Mouse (Mus musculus) bone marrow macrophage, adult 2 months (primary cell): ENCODE results near the gene Mthfd2. TPM values are rescaled to one million over a fixed set of nuclear protein-coding genes. Genes with fewer than 3 reads are reported as not detected.

ENCODE experiments used
- H3K27ac ChIP-seq: 2 replicates; pipeline ENCODE4 v1.5.1; 2012; ENCODE audit warnings: low read depth, low read length; ENCODE audit not compliant: insufficient read depth
- H3K4me1 ChIP-seq: 2 replicates; pipeline ENCODE4 v1.6.1; 2012; ENCODE audit warnings: low read length; ENCODE audit not compliant: control insufficient read depth, insufficient read depth
- H3K4me3 ChIP-seq: 2 replicates; pipeline ENCODE4 v1.5.1; 2012; ENCODE audit warnings: mild to moderate bottlenecking, low read length, moderate library complexity; ENCODE audit not compliant: insufficient read depth
- CTCF ChIP-seq: IDR thresholded peaks from 2 replicates; pipeline ENCODE4 v1.5.1; 2012; ENCODE audit warnings: low read depth, mild to moderate bottlenecking, low read length, moderate library complexity
- POLR2A ChIP-seq: IDR thresholded peaks from 2 replicates; pipeline ENCODE4 v1.6.1; 2012; ENCODE audit warnings: mild to moderate bottlenecking, low read depth, low read length, borderline replicate concordance
- polyA plus RNA-seq: library from polyadenylated mRNA; stranded (reverse); fragments of >200 nt; gene quantifications from 2 replicates; pipeline ENCODE4 v1.2.4, GENCODE M21; 2012; ENCODE audit not compliant: missing spikeins, insufficient read depth, insufficient read length

Gene Mthfd2
- polyA plus RNA-seq, 1 experiment, result 21.1 TPM

DNA sequence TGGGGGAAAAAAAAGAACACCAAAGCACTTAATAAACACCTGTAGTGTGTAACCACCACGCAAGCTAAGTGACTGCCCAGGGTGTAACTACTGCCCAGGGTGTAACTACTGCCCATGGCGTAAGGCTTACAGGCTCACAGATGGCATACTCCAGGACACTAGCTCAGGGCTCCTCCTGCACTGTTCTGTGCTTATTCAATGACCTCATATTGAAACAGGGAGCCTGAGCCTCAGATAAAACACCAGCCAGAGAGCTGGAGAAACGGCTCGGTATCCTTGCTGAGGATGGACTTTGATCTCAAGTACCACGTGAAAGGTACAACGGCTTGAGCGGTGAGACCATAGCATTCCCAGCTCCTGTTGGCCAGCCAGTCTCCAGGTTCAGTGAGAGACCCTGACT is 13.7 kb downstream of the Mthfd2 start:
- Histone ChIP-seq H3K4me1 (peaks cover 10% of the 10 kb centered on the region), H3K27ac (no peak overlapping the region), H3K4me3 (no peak overlapping the region)
- TF ChIP-seq CTCF, result no peak
- no peak for TF ChIP-seq POLR2A

GRCm38 (mm10) chr6:83311206-83311605 is 14.5 kb downstream of the Mthfd2 start:
- TF ChIP-seq CTCF (no peak), POLR2A (no peak)
- Histone ChIP-seq H3K27ac (no peak overlapping the region), H3K4me3 (no peak overlapping the region), H3K4me1 (peaks cover 8% of the 10 kb centered on the region)

DNA sequence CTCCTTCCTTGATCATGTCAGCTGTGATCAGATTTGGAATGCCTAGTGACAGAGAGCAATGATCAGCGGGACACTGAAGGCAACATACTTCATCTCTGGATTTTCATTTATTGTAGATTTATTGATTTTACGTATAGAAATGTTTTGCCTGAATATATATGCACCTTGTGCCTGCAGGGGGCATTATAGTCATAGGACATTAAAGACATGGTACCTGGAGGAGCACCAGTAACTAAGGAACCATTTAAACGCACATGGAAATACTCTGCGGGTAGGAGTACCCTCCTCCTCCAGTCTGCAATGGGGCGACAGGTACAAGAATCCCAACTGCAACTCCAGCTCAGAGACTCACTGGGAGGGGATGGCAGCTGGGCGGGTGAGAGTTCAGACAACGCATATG is 16.7 kb downstream of the Mthfd2 start:
- no peak for TF ChIP-seq CTCF
- TF ChIP-seq POLR2A, result no peak

GRCm38 (mm10) chr6:83302264-83302663 is 23.4 kb downstream of the Mthfd2 start:
- Histone ChIP-seq H3K4me1 (no peaks in the 10 kb centered on the region), H3K4me3 (no peak overlapping the region), H3K27ac (no peak overlapping the region)
- TF ChIP-seq POLR2A, result no peak
- no peak for TF ChIP-seq CTCF

More for the DNA sequence above, 16.7 kb downstream of the Mthfd2 start:
- Histone ChIP-seq H3K4me1 (no peaks in the 10 kb centered on the region), H3K27ac (no peak overlapping the region), H3K4me3 (no peak overlapping the region)

DNA sequence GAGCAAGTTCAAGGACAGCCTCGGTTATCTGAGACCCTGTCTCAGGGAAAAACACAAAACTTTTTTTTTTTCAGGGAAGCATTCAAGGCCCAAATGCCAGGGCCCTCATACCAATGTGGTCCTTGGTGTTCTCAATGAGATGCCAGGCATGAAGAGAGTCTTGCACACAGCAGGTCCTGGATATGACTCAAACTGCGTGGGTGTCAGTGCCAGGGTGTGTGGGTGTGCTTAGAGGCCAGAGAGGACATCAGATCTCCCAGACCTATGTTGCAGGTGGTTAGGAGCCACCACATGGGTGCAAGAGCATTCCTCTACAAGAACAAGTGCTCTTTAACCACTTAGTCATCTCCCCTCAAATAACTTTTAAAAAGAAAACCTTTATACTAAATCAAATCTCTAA is 24.4 kb downstream of the Mthfd2 start:
- TF ChIP-seq POLR2A, result no peak
- no peak for TF ChIP-seq CTCF

GRCm38 (mm10) chr6:83300447-83301229 is 25.1 kb downstream of the Mthfd2 start:
- Histone ChIP-seq H3K27ac (no peak overlapping the region), H3K4me3 (no peak overlapping the region), H3K4me1 (no peaks in the 10 kb centered on the region)
- TF ChIP-seq CTCF (no peak), POLR2A (no peak)

More for the DNA sequence above, 24.4 kb downstream of the Mthfd2 start:
- no peak overlapping the region for H3K4me3 ChIP-seq
- no peaks in the 10 kb centered on the region for H3K4me1 ChIP-seq
- H3K27ac ChIP-seq, result no peak overlapping the region

GRCm38 (mm10) chr6:83280256-83280955 is 45.3 kb downstream of the Mthfd2 start:
- H3K4me3 ChIP-seq, result no peak overlapping the region

DNA sequence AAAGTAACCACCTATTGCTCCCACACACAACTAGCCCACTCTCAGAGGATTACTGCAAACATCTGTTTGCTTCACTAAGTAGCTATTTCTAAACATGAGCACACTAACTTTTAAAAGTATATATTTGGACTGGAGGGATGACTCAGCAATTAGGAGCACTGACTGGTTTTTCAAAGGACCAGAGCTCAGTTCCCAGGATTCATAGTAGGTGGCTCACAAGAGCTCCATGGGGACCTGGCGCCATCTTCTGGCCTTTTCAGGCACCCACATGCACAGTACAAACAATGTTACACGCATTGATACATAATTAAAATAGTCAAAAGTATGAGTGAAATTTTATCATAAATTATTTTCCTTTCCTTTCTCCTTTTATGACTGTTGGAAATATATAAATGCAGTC is 46.8 kb downstream of the Mthfd2 start:
- no peak for TF ChIP-seq POLR2A
- peak; percentile 62 for TF ChIP-seq CTCF

More at GRCm38 (mm10) chr6:83280256-83280955, 45.3 kb downstream of the Mthfd2 start:
- TF ChIP-seq POLR2A, result no peak
- peak; percentile 54 for TF ChIP-seq CTCF
- no peak overlapping the region for H3K27ac ChIP-seq
- H3K4me1 ChIP-seq, result no peaks in the 10 kb centered on the region

DNA sequence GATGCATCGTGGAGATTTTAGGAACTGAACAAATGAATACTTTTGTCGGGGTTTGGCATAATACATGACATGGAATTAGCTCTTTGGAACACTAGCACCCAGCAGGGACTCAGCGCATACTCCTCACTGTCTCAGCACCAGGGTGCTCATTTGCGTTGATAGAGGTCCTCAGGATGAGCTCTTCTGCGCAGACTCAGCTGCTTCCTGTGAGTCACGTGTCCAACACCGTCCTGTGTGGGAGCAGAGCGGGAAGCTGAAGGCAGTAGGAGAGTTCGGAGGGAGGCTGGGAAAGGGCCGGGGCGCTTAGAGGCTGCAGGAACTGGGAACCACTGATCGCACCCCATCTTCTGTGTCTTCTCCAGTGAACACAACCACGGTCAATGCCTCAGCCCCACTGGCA is 48.6 kb downstream of the Mthfd2 start:
- no peak for TF ChIP-seq CTCF
- TF ChIP-seq POLR2A, result no peak
- Histone ChIP-seq H3K27ac (no peak overlapping the region), H3K4me1 (peaks cover 3% of the 10 kb centered on the region), H3K4me3 (no peak overlapping the region)

More for the DNA sequence above, 46.8 kb downstream of the Mthfd2 start:
- Histone ChIP-seq H3K4me3 (no peak overlapping the region), H3K4me1 (peaks cover 3% of the 10 kb centered on the region), H3K27ac (no peak overlapping the region)

DNA sequence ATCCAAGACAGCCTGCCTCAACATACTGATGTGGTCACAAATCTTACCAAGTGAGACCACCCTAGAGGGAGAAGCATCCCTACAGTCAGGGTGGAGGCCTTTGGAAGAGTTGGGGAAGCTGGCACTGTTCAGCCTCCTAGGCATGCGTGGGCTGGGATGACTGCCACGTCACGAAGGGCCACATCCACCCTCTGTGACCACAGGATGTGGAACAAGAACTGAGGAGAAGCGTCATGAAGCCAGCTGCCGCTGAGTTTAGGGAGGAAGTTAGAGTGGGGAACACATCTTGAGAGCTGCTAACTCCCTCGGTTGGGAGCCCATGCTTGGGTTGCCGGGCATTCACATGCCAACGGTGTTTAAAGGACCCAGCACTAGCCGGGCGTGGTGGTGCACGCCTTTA is 52.0 kb downstream of the Mthfd2 start:
- TF ChIP-seq CTCF (no peak), POLR2A (no peak)
- Histone ChIP-seq H3K4me1 (peaks cover 3% of the 10 kb centered on the region), H3K27ac (no peak overlapping the region), H3K4me3 (no peak overlapping the region)
